Mouse (Mus musculus) lung, adult 2 months (tissue): ENCODE results near the gene Zcchc12.
A peak's percentile ranks its signal among the peaks of the same experiment; 100 is the strongest.

Experiments used
- CTCF ChIP-seq: fragments of 200-500 bp; IDR thresholded peaks from 2 replicates; pipeline ENCODE4 v1.5.1; 2011; ENCODE audit warnings: mild to moderate bottlenecking, low read length, control low read depth; ENCODE audit not compliant: insufficient read depth
- POLR2A ChIP-seq: fragments of 200-500 bp; IDR thresholded peaks from 2 replicates; pipeline ENCODE4 v1.6.1; 2011; ENCODE audit warnings: low read depth, mild to moderate bottlenecking, control low read depth, low read length, borderline replicate concordance; ENCODE audit errors: extremely low read depth

- TF ChIP-seq POLR2A (no peak), CTCF (peak; percentile 49)
Observed at GRCm38 (mm10) chrX:36226577-36226976, 30.9 kb downstream of the Zcchc12 start.
